Mouse (Mus musculus): ENCODE measurements around the gene Ppp1r18. TPM values are rescaled to one million over a fixed set of nuclear protein-coding genes. Genes with fewer than 3 reads are reported as not detected.

Ppp1r18 gene
- 100 to 1,000 TPM; 274 to 296 TPM for total RNA-seq (2023)

GRCm38 (mm10) chr17:35865481-35866280, at the start of gene Ppp1r18:
Gene Ppp1r18, plus strand, starts transcription at chr17:35865593.

GRCm38 (mm10) chr17:35821439-35822430, 43.7 kb upstream of the Ppp1r18 start, which contains the start of gene Ier3:
Gene Ier3, plus strand, starts transcription at chr17:35821684.

GRCm38 (mm10) chr17:35822964-35823937, 42.1 kb upstream of the Ppp1r18 start, which contains the start of gene Flot1:
Gene Flot1, plus strand, starts transcription at chr17:35823230.

GRCm38 (mm10) chr17:35838122-35838544, 27.3 kb upstream of the Ppp1r18 start, which contains the start of gene Tubb5:
Gene Tubb5, minus strand, starts transcription at chr17:35838306.

GRCm38 (mm10) chr17:35841076-35841950, 24.1 kb upstream of the Ppp1r18 start, which contains the start of gene Mdc1:
Gene Mdc1, plus strand, starts transcription at chr17:35841515.

GRCm38 (mm10) chr17:35861198-35861857, 4.1 kb upstream of the Ppp1r18 start, which contains the start of gene Nrm:
Gene Nrm, plus strand, starts transcription at chr17:35861318.

GRCm38 (mm10) chr17:35879245-35880057, 14.1 kb downstream of the Ppp1r18 start, which contains the start of gene Dhx16:
Gene Dhx16, plus strand, starts transcription at chr17:35879819.

GRCm38 (mm10) chr17:35896781-35897643, 31.6 kb downstream of the Ppp1r18 start, which contains the start of gene 2310061I04Rik:
Gene 2310061I04Rik, minus strand, starts transcription at chr17:35897431.

GRCm38 (mm10) chr17:35909919-35910369, 44.6 kb downstream of the Ppp1r18 start, which contains the start of gene Atat1:
Gene Atat1, minus strand, starts transcription at chr17:35910075.

GRCm38 (mm10) chr17:35916297-35917142, 51.1 kb downstream of the Ppp1r18 start, which contains the start of the genes Mrps18b and Ppp1r10:
Gene Mrps18b, minus strand, starts transcription at chr17:35916389.
Gene Ppp1r10, plus strand, starts transcription at chr17:35916434.

Other genes starting within 250 kb of the Ppp1r18 start
- not detected for gene Gm9573, start 239.0 kb upstream of the Ppp1r18 start, total RNA-seq (2023)
- gene Mucl3, start 221.9 kb upstream of the Ppp1r18 start, total RNA-seq (2023), result not detected
- 10 to 100 TPM; 44.8 to 58.6 TPM for gene Vars2, start 198.0 kb upstream of the Ppp1r18 start, total RNA-seq (2023)
- 10 to 100 TPM; 13.8 to 18.2 TPM for gene Gtf2h4, start 191.9 kb upstream of the Ppp1r18 start, total RNA-seq (2023)
- gene Ddr1, start 161.0 kb upstream of the Ppp1r18 start, total RNA-seq (2023), result 10 to 100 TPM; 13.6 to 16.9 TPM
- 10 to 100 TPM; 11.6 to 12.6 TPM for gene Ier3, start 43.9 kb upstream of the Ppp1r18 start, total RNA-seq (2023)
- gene Flot1, start 42.4 kb upstream of the Ppp1r18 start, total RNA-seq (2023), result 10 to 100 TPM; 44.7 to 60.4 TPM
- 100 to 1,000 TPM; 597 to 644 TPM for gene Tubb5, start 27.3 kb upstream of the Ppp1r18 start, total RNA-seq (2023)
- 10 to 100 TPM; 69.1 to 70.7 TPM for gene Mdc1, start 24.1 kb upstream of the Ppp1r18 start, total RNA-seq (2023)
- 10 to 100 TPM; 17.7 to 25.2 TPM for gene Nrm, start 4.3 kb upstream of the Ppp1r18 start, total RNA-seq (2023)
- 100 to 1,000 TPM; 115 to 129 TPM for gene Dhx16, start 14.2 kb downstream of the Ppp1r18 start, total RNA-seq (2023)
- 10 to 100 TPM; 26.8 to 30.6 TPM for gene 2310061I04Rik, start 31.8 kb downstream of the Ppp1r18 start, total RNA-seq (2023)
- 10 to 100 TPM in 1 of 2 experiments, 1 to 10 TPM in 1; 8.6 to 18.5 TPM for gene Atat1, start 44.5 kb downstream of the Ppp1r18 start, total RNA-seq (2023)
- gene Mrps18b, start 50.8 kb downstream of the Ppp1r18 start, total RNA-seq (2023), result 10 to 100 TPM; 56.9 to 67.4 TPM
- gene Ppp1r10, start 50.8 kb downstream of the Ppp1r18 start, total RNA-seq (2023), result 100 to 1,000 TPM; 143 to 144 TPM
- 100 to 1,000 TPM; 126 to 131 TPM for gene Abcf1, start 104.2 kb downstream of the Ppp1r18 start, total RNA-seq (2023)
- gene Gnl1, start 114.3 kb downstream of the Ppp1r18 start, total RNA-seq (2023), result 10 to 100 TPM; 57.6 to 66.0 TPM
- 10 to 100 TPM; 48.3 to 58.1 TPM for gene Prr3, start 114.6 kb downstream of the Ppp1r18 start, total RNA-seq (2023)
- gene H2-T24, start 155.0 kb downstream of the Ppp1r18 start, total RNA-seq (2023), result 10 to 100 TPM; 23.1 to 34.7 TPM
- 100 to 1,000 TPM; 319 to 355 TPM for gene H2-T23, start 167.3 kb downstream of the Ppp1r18 start, total RNA-seq (2023)
- gene H2-T22, start 177.2 kb downstream of the Ppp1r18 start, total RNA-seq (2023), result 100 to 1,000 TPM; 195 to 209 TPM
- 1 to 10 TPM; 1.7 to 2.2 TPM for gene Gm6034, start 177.4 kb downstream of the Ppp1r18 start, total RNA-seq (2023)
- 10 to 100 TPM; 95.4 to 96.7 TPM for gene Gm11127, start 192.8 kb downstream of the Ppp1r18 start, total RNA-seq (2023)